Mouse (Mus musculus) intestine, embryonic 15.5 days (tissue): ENCODE measurements at regions not wholly inside any gene's neighbourhood (a gene's known extent, or its start where the extent isn't known, plus 50 kb on each side); places are given as distances from the start of the nearest gene placed in this dataset.
"Not testable (repeated sequence)": the region's sequence is repeated elsewhere in the genome, so short reads cannot be mapped to it uniquely, and the experiment has no call there.

Experiments used
- ATAC-seq: fragments of 200-750 bp; cut with Nextera tagmentation; 2 replicates; pipeline ENCODE4 v1.8.0; 2017; ENCODE audit warnings: moderate TSS enrichment, moderate library complexity
- H3K27ac ChIP-seq: fragments of 300-500 bp; sonication (generic); 2 replicates; pipeline ENCODE4 v1.5.1; 2015; ENCODE audit warnings: mild to moderate bottlenecking, inconsistent platforms
- H3K27me3 ChIP-seq: fragments of 300-500 bp; sonication (generic); replicated peaks from 2 replicates; pipeline ENCODE4 v1.6.1; 2015; ENCODE audit warnings: inconsistent platforms
- H3K36me3 ChIP-seq: fragments of 300-500 bp; sonication (generic); 2 replicates; pipeline ENCODE4 v1.6.1; 2015; ENCODE audit warnings: inconsistent platforms
- H3K4me1 ChIP-seq: fragments of 300-500 bp; sonication (generic); replicated peaks from 2 replicates; pipeline ENCODE4 v1.6.1; 2015; ENCODE audit warnings: inconsistent platforms
- H3K4me2 ChIP-seq: fragments of 300-500 bp; sonication (generic); replicated peaks from 2 replicates; pipeline ENCODE4 v1.6.1; 2015; ENCODE audit warnings: mild to moderate bottlenecking, inconsistent platforms
- H3K4me3 ChIP-seq: fragments of 300-500 bp; sonication (generic); replicated peaks from 2 replicates; pipeline ENCODE4 v1.5.1; 2015; ENCODE audit warnings: inconsistent platforms
- H3K9ac ChIP-seq: fragments of 300-500 bp; sonication (generic); 2 replicates; pipeline ENCODE4 v1.6.1; 2015; ENCODE audit warnings: inconsistent platforms
- H3K9me3 ChIP-seq: fragments of 300-500 bp; sonication (generic); 2 replicates; pipeline ENCODE4 v1.6.1; 2016; ENCODE audit warnings: inconsistent platforms
- WGBS: fragments of 180-500 bp; shearing (Covaris S2); methylation state at CpG from one replicate; pipeline ENCODE4 v1.1.7; 2015; 5-methylcytosine and 5-hydroxymethylcytosine counted together

DNA sequence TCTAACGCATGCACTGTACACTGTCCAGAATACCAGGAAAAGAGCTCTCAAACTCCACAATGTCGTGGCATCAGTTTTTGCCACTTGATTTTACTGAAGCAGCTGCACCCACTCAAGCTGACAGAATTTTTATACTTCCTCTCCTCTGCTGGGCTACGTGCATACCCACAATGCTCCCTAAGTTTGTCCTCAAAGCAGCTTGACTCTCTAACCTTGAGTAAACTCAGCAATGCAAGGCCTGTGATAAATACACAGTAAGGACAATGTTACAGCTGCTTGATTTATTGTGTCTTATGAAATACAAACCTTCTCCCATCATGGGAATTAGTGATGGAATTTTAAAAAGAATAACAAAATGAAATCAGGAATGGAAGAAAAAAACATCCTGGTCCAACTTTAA lies 129.7 kb downstream of the Trmt11 start:
- no peaks in the 10 kb centered on the region for H3K9me3 ChIP-seq
- no peak overlapping the region for H3K9ac ChIP-seq
- H3K4me3 ChIP-seq = no peak overlapping the region
- no peak overlapping the region for H3K4me2 ChIP-seq
- no peak overlapping the region for H3K27ac ChIP-seq
- 26% methylated on average over 3 of the region's 3 CpGs for WGBS
- ATAC-seq = peak; percentile 55
- no peaks in the 10 kb centered on the region for H3K4me1 ChIP-seq
- no peaks in the 10 kb centered on the region for H3K36me3 ChIP-seq
- H3K27me3 ChIP-seq = no peaks in the 10 kb centered on the region

DNA sequence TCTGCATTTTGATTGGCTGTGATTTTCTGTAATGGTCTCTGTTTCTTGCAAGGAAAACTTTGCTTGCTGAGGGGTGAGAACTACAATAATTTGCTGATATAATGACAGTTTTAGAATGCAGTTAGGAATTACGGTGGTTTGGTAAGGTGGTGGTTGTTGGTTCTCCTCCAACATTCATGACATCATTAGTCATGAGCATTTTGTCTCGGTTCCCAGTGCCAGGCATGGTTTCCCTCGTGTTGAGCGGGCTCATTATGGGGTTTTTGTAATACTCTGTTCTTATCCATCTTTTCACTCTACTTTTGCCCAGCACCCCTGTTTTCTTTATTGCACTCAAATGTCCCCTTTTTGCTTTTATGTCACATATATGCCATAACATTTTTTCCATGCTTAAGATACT lies 149.9 kb downstream of the Trmt11 start:
- no peaks in the 10 kb centered on the region for H3K36me3 ChIP-seq
- no peaks in the 10 kb centered on the region for H3K9me3 ChIP-seq
- H3K9ac ChIP-seq = no peak overlapping the region
- WGBS = 89% methylated on average over 4 of the region's 4 CpGs
- no peaks in the 10 kb centered on the region for H3K27me3 ChIP-seq
- H3K4me2 ChIP-seq = no peak overlapping the region
- no peak for ATAC-seq
- no peak overlapping the region for H3K27ac ChIP-seq
- H3K4me1 ChIP-seq = no peaks in the 10 kb centered on the region
- H3K4me3 ChIP-seq = no peak overlapping the region

DNA sequence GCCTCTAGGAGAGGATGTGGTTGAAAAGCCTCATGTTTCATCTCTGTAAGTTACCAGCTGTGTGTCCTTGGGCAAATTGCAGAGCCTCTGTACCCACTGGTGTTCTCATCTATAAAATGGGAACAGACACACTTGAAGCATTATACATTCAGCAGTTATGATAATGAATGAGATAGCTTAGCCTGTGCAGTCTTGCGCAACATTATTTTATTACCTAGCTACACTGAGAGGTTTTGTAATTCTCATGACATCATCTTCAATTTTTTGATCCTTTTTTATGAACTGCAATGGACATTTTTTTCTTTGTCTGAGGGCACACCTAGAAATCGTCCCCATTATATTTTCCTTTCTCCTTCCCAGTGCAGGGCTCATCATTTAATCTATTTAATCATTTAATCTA lies 153.5 kb downstream of the Trmt11 start:
- WGBS = 80% methylated on average over 2 of the region's 2 CpGs
- Histone ChIP-seq H3K4me3 (no peak overlapping the region), H3K9ac (no peak overlapping the region), H3K4me2 (no peak overlapping the region), H3K27me3 (no peaks in the 10 kb centered on the region), H3K4me1 (no peaks in the 10 kb centered on the region), H3K36me3 (no peaks in the 10 kb centered on the region), H3K9me3 (no peaks in the 10 kb centered on the region), H3K27ac (no peak overlapping the region)
- ATAC-seq = no peak

DNA sequence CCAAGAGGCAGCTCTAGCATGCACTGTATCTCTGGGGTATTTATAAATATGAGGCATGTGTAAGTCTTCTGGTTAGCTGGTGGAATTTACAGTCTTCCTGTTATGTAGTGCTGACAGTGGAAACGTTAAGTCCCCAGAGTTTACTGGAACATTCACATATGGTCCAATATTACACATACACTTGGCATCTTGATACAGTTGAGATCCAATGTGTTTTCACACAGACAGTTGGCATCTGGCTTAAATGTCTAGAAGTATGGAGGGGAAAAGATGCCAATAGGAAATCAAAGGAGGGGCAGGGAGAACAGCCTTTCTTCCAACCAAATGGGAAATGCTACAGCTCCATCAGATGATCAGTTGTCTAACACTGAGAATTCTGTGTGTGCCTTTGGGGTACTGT lies 154.0 kb downstream of the Trmt11 start:
- no peaks in the 10 kb centered on the region for H3K36me3 ChIP-seq
- WGBS = 38% methylated on average over 1 of the region's 1 CpGs

GRCm38 (mm10) chr10:30439802-30440201 lies 160.7 kb downstream of the Trmt11 start:
- H3K4me1 ChIP-seq = no peaks in the 10 kb centered on the region
- H3K9me3 ChIP-seq = no peaks in the 10 kb centered on the region
- no peak for ATAC-seq
- no peak overlapping the region for H3K4me2 ChIP-seq
- H3K9ac ChIP-seq = no peak overlapping the region
- H3K36me3 ChIP-seq = no peaks in the 10 kb centered on the region
- H3K27me3 ChIP-seq = no peaks in the 10 kb centered on the region
- 44% methylated on average over 2 of the region's 2 CpGs for WGBS
- H3K27ac ChIP-seq = no peak overlapping the region
- H3K4me3 ChIP-seq = no peak overlapping the region

More for the DNA sequence above, 154.0 kb downstream of the Trmt11 start:
- Histone ChIP-seq H3K9me3 (no peaks in the 10 kb centered on the region), H3K4me3 (no peak overlapping the region), H3K4me1 (no peaks in the 10 kb centered on the region), H3K4me2 (no peak overlapping the region), H3K27me3 (no peaks in the 10 kb centered on the region), H3K9ac (no peak overlapping the region), H3K27ac (no peak overlapping the region)
- ATAC-seq = no peak

GRCm38 (mm10) chr10:30426420-30426923 lies 174.1 kb downstream of the Trmt11 start:
- Histone ChIP-seq H3K27me3 (no peaks in the 10 kb centered on the region), H3K27ac (no peak overlapping the region), H3K4me1 (no peaks in the 10 kb centered on the region), H3K9me3 (no peaks in the 10 kb centered on the region), H3K4me3 (no peak overlapping the region), H3K9ac (no peak overlapping the region), H3K36me3 (no peaks in the 10 kb centered on the region), H3K4me2 (no peak overlapping the region)
- WGBS = 62% methylated on average over 4 of the region's 4 CpGs
- no peak for ATAC-seq

GRCm38 (mm10) chr10:30419391-30420043 lies 181.0 kb downstream of the Trmt11 start:
- Histone ChIP-seq H3K27me3 (no peaks in the 10 kb centered on the region), H3K36me3 (no peaks in the 10 kb centered on the region), H3K4me1 (no peaks in the 10 kb centered on the region), H3K4me2 (no peak overlapping the region), H3K9me3 (no peaks in the 10 kb centered on the region), H3K4me3 (no peak overlapping the region), H3K27ac (no peak overlapping the region), H3K9ac (no peak overlapping the region)
- ATAC-seq = no peak
- 34% methylated on average over 6 of the region's 6 CpGs for WGBS

- Histone ChIP-seq H3K36me3 (no peaks in the 10 kb centered on the region), H3K4me1 (no peaks in the 10 kb centered on the region), H3K4me2 (no peak overlapping the region), H3K9ac (no peak overlapping the region), H3K9me3 (no peaks in the 10 kb centered on the region), H3K27ac (no peak overlapping the region), H3K4me3 (no peak overlapping the region), H3K27me3 (no peaks in the 10 kb centered on the region)
- 51% methylated on average over 3 of the region's 3 CpGs for WGBS
- ATAC-seq = no peak
These were observed 184.2 kb downstream of the Trmt11 start for GRCm38 (mm10) chr10:30416314-30416713.

DNA sequence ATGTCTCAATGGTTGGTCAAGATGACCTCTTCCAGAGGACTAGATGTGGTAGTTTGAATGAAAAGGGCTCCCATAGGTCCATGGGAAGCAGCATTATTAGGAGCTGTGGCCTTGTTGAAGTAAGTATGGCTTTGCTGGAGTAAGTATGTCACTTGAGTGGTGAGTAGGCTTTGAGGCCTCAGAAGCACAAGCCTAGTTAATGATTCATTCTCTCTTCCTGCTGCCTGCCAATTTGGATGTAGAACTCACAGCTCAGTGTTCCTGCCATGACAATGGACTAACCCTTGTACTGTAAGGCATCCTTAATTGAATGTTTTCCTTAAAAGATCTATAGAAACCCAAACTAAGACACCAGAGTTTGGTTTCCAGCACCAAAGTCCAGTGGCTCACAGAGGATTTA lies 188.8 kb downstream of the Trmt11 start:
- H3K27me3 ChIP-seq = no peaks in the 10 kb centered on the region
- ATAC-seq = no peak

GRCm38 (mm10) chr10:30405669-30406393 lies 194.7 kb downstream of the Trmt11 start:
- no peaks in the 10 kb centered on the region for H3K27me3 ChIP-seq
- ATAC-seq = no peak
- H3K9ac ChIP-seq = no peak overlapping the region
- no peaks in the 10 kb centered on the region for H3K9me3 ChIP-seq
- WGBS = 61% methylated on average over 13 of the region's 13 CpGs
- no peaks in the 10 kb centered on the region for H3K4me1 ChIP-seq
- H3K4me2 ChIP-seq = no peak overlapping the region
- no peak overlapping the region for H3K4me3 ChIP-seq
- no peak overlapping the region for H3K27ac ChIP-seq
- H3K36me3 ChIP-seq = no peaks in the 10 kb centered on the region

More for the DNA sequence above, 188.8 kb downstream of the Trmt11 start:
- Histone ChIP-seq H3K4me3 (no peak overlapping the region), H3K4me1 (no peaks in the 10 kb centered on the region), H3K27ac (no peak overlapping the region), H3K9ac (no peak overlapping the region), H3K36me3 (no peaks in the 10 kb centered on the region), H3K9me3 (no peaks in the 10 kb centered on the region), H3K4me2 (no peak overlapping the region)

DNA sequence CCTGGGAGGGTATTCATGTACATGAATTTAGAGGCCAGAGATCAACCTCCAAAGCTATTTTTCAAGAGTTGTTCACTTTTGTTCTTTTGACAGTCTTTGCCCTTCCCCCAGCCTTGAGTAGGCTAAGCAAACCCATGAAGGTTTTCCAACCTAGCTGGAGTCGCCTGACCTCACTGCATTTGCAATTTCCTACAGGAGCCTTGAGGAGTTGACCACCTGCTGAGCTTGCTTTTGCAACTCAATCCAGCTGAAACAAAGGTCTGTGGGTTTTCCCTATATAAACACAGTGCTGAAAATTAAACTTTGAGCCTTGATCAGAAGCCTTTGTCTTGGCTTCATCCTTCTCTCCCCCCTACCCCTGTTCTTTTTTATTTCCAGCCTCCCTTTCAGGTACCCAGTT lies 170.2 kb upstream of the Cenpw start:
- no peak for ATAC-seq
- Histone ChIP-seq H3K4me3 (no peak overlapping the region), H3K9me3 (no peaks in the 10 kb centered on the region), H3K9ac (no peak overlapping the region), H3K4me2 (no peak overlapping the region), H3K4me1 (no peaks in the 10 kb centered on the region), H3K27ac (no peak overlapping the region), H3K27me3 (no peaks in the 10 kb centered on the region), H3K36me3 (no peaks in the 10 kb centered on the region)
- 35% methylated on average over 1 of the region's 1 CpGs for WGBS

DNA sequence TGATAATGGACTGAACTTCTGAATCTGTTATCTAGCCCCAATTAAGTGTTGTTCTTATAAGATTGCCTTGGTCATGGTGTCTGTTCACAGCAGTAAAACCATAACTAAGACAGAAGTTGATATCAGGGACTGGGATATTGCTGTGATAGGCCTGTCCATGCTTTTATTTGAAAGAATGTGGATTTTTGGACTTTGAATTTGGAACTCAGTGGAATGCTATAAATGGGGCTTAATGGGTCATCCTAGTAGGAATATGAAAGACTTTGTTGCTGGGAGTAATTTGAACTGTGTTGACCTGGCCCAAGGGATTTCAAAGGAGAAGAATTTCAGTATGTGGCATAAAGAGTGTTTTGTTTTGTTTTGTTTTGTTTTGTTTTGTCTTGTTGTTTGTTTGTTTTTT lies 160.5 kb upstream of the Cenpw start:
- not testable (repeated sequence) for H3K27ac ChIP-seq, H3K9me3 ChIP-seq, H3K9ac ChIP-seq, H3K4me3 ChIP-seq, H3K4me1 ChIP-seq, ATAC-seq, H3K27me3 ChIP-seq, H3K4me2 ChIP-seq, H3K36me3 ChIP-seq

- no peak for ATAC-seq
- Histone ChIP-seq H3K9me3 (no peaks in the 10 kb centered on the region), H3K4me2 (no peak overlapping the region), H3K4me3 (no peak overlapping the region), H3K36me3 (no peaks in the 10 kb centered on the region), H3K27me3 (no peaks in the 10 kb centered on the region), H3K4me1 (no peaks in the 10 kb centered on the region), H3K27ac (no peak overlapping the region), H3K9ac (no peak overlapping the region)
- 100% methylated on average over 1 of the region's 1 CpGs for WGBS
These were observed 158.7 kb upstream of the Cenpw start for GRCm38 (mm10) chr10:30359051-30359450.
